Mouse (Mus musculus) kidney, postnatal 0 days (tissue): ENCODE measurements around the gene Acan. TPM values are rescaled to one million over a fixed set of nuclear protein-coding genes. Genes with fewer than 3 reads are reported as not detected.

Experiments
- ATAC-seq: fragments of 200-750 bp; cut with Nextera tagmentation; replicated peaks from 2 replicates; pipeline ENCODE4 v1.8.0; 2017; ENCODE audit warnings: low read depth, moderate number of reproducible peaks, moderate TSS enrichment, moderate library complexity; ENCODE audit not compliant: low FRiP score
- DNase-seq: peaks from one replicate; pipeline ENCODE4 v3.0.0-alpha.2; 2016; ENCODE audit warnings: low spot score
- H3K27ac ChIP-seq: fragments of 300-500 bp; sonication (generic); 2 replicates; pipeline ENCODE4 v1.5.1; 2014; ENCODE audit warnings: mild to moderate bottlenecking
- H3K27me3 ChIP-seq: fragments of 300-500 bp; sonication (generic); 2 replicates; pipeline ENCODE4 v1.6.1; 2014; ENCODE audit warnings: low read length, mixed read lengths; ENCODE audit not compliant: insufficient read depth
- H3K36me3 ChIP-seq: fragments of 300-500 bp; sonication (generic); 2 replicates; pipeline ENCODE4 v1.6.1; 2014; ENCODE audit warnings: low read length, mixed read lengths; ENCODE audit not compliant: insufficient read depth
- H3K4me1 ChIP-seq: fragments of 300-500 bp; sonication (generic); replicated peaks from 2 replicates; pipeline ENCODE4 v1.6.1; 2014; ENCODE audit warnings: antibody characterized with exemption, low read length, mixed read lengths; ENCODE audit not compliant: insufficient read depth
- H3K4me2 ChIP-seq: fragments of 300-500 bp; sonication (generic); 2 replicates; pipeline ENCODE4 v1.6.1; 2014; ENCODE audit warnings: mild to moderate bottlenecking, low read length, moderate library complexity, mixed read lengths
- H3K4me3 ChIP-seq: fragments of 300-500 bp; sonication (generic); replicated peaks from 2 replicates; pipeline ENCODE4 v1.5.1; 2014; ENCODE audit warnings: low read depth, low read length
- H3K9ac ChIP-seq: fragments of 300-500 bp; sonication (generic); 2 replicates; pipeline ENCODE4 v1.6.1; 2014; ENCODE audit warnings: low read depth, low read length
- H3K9me3 ChIP-seq: fragments of 300-500 bp; sonication (generic); replicated peaks from 2 replicates; pipeline ENCODE4 v1.6.1; 2016; ENCODE audit warnings: low read length, inconsistent platforms, mixed read lengths
- CTCF ChIP-seq: IDR thresholded peaks from 2 replicates; pipeline ENCODE4 v1.5.1; 2016; ENCODE audit warnings: antibody characterized with exemption, low read depth, mild to moderate bottlenecking, moderate library complexity
- WGBS: fragments of 180-500 bp; shearing (Covaris S2); extraction: QIAGEN DNeasy Blood & Tissue Kit; methylation state at CpG from one replicate; pipeline ENCODE4 v1.1.7; 2014; 5-methylcytosine and 5-hydroxymethylcytosine counted together
- polyA plus RNA-seq: library from polyadenylated mRNA; unstranded; fragments of >200 nt; fragmentation: Nextera tagmentation; extraction: Ambion mirVana; gene quantifications from 2 replicates; pipeline ENCODE4 v1.2.1, GENCODE M21; 2015

Gene Acan
- polyA plus RNA-seq, 1 experiment from 2014 or later, result 0.22 TPM

- peak overlapping the region; percentile 52 for H3K4me2 ChIP-seq
- H3K27ac ChIP-seq, result no peak overlapping the region
- no peaks in the 10 kb centered on the region for H3K9me3 ChIP-seq
- no peak for ATAC-seq
- H3K36me3 ChIP-seq, result peaks cover 7% of the 10 kb centered on the region
- no peaks in the 10 kb centered on the region for H3K27me3 ChIP-seq
- DNase-seq, result no peak
- no peak overlapping the region for H3K9ac ChIP-seq
- no peak for TF ChIP-seq CTCF
- peak overlapping the region; percentile 18; the same call in 1 of the 2 replicates for H3K4me3 ChIP-seq
- 5% methylated on average over 13 of the region's 13 CpGs for WGBS
- H3K4me1 ChIP-seq, result peaks cover 11% of the 10 kb centered on the region; the same call in 1 of the 2 replicates
Observed at GRCm38 (mm10) chr7:79130385-79130784, 77.1 kb downstream of the Acan start.

DNA sequence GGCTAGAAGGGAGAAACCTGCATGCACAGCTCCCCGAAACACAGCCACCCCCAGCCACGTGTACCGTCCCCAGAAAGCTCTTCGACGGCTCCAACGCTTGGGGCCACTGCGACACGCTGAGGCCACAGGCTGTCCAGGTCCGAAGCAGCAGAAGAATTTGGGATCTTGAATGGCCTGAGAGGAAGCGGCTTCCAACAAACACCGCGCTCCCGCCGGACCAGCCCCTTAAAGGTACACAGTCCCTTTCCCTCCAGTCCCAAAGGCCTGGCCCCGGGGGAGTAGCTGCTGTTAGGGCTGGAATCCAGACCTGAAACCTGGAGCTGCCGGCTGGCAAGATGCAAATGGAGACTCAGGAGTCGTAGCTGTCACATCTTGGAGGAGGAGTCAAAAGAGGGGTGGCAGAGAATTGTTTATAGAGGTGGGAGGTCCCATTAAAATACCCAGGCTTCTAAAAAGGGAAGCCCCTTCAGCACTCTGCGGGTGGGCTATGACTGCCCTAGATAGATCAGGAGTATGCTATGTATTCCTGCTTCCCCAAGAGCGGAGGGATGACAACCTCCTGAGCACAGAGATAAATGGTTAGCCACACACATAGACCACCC is 77.7 kb downstream of the Acan start, which contains the start of gene Hapln3:
TSS of gene Hapln3 (minus strand) at position 176 of the 602 bp plus-strand sequence.
- WGBS, result 4% methylated on average over 19 of the region's 19 CpGs
- DNase-seq (peak; percentile 80), ATAC-seq (peak; percentile 15)
- no peaks in the 10 kb centered on the region for H3K27me3 ChIP-seq
- peak within 1 kb of the TSS; percentile 52 for H3K4me2 ChIP-seq
- H3K36me3 ChIP-seq, result peaks cover 12% of the 10 kb centered on the region
- H3K4me3 ChIP-seq, result peak within 1 kb of the TSS; percentile 18; the same call in 1 of the 2 replicates
- peaks cover 11% of the 10 kb centered on the region; the same call in 1 of the 2 replicates for H3K4me1 ChIP-seq
- H3K27ac ChIP-seq, result no peak within 1 kb of the TSS
- no peak for TF ChIP-seq CTCF
- H3K9me3 ChIP-seq, result no peaks in the 10 kb centered on the region
- H3K9ac ChIP-seq, result no peak within 1 kb of the TSS

DNA sequence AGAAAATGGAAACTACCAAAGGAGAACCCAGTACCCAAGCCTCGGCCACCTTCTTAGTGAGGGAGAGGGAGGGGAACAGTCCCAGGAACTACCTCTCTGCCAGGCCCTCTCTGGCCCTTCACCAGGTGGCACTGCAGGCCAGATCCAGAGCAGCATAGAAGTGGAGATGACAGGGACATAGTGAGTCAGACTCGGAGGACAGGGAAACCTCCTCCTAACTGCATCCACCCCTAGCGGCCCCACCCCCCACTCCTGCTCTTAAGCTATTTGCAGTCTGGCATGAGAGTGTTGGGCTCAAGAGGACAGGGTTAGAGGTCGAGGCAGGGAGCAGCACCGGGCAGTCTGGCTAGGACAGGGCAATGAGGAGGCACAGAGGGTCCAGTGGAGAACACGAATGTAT is 80.1 kb downstream of the Acan start:
- DNase-seq (peak; percentile 29), ATAC-seq (no peak)
- no peaks in the 10 kb centered on the region for H3K9me3 ChIP-seq
- peak; percentile 38 for TF ChIP-seq CTCF
- H3K4me2 ChIP-seq, result no peak overlapping the region
- H3K36me3 ChIP-seq, result peaks cover 18% of the 10 kb centered on the region
- H3K4me3 ChIP-seq, result no peak overlapping the region
- H3K27me3 ChIP-seq, result no peaks in the 10 kb centered on the region
- peaks cover 11% of the 10 kb centered on the region; the same call in 1 of the 2 replicates for H3K4me1 ChIP-seq
- no peak overlapping the region for H3K27ac ChIP-seq
- no peak overlapping the region for H3K9ac ChIP-seq
- WGBS, result 32% methylated on average over 6 of the region's 6 CpGs

DNA sequence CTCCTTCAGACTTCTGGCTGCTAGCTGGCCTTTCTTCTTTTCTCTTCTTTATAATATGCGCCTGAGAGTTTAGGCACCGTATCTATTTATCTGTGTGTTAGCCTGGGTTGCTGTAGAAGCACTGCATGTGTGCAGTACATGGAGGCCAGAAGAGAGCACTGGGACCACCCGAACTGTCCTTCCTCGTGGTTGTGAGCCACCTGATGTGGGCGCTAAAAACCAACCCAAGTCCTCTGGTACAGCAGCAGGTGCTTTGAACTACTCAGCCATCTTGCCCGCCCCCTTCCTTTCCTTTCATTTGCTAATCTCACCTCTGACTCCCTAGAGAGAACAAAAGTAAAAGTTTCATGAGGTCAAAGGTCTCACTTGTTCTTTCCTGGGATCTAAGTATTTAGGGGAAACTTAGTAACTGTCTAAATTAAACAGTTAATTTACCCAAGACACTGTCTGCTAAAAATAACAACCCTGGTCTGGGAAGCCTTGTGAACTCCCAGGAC is 86.1 kb downstream of the Acan start:
- Histone ChIP-seq H3K9me3 (no peaks in the 10 kb centered on the region), H3K4me3 (no peak overlapping the region), H3K9ac (no peak overlapping the region), H3K27ac (no peak overlapping the region), H3K36me3 (peaks cover 41% of the 10 kb centered on the region), H3K27me3 (no peaks in the 10 kb centered on the region), H3K4me1 (no peaks in the 10 kb centered on the region), H3K4me2 (no peak overlapping the region)
- ATAC-seq, result no peak
- no peak for TF ChIP-seq CTCF
- 69% methylated on average over 6 of the region's 6 CpGs for WGBS
- no peak for DNase-seq

- Histone ChIP-seq H3K4me1 (no peaks in the 10 kb centered on the region), H3K4me2 (no peak overlapping the region), H3K36me3 (peaks cover 46% of the 10 kb centered on the region), H3K27me3 (no peaks in the 10 kb centered on the region), H3K4me3 (no peak overlapping the region), H3K9me3 (no peaks in the 10 kb centered on the region), H3K27ac (no peak overlapping the region), H3K9ac (no peak overlapping the region)
- whole genome bisulfite sequencing, result 67% methylated on average over 4 of the region's 4 CpGs
- TF ChIP-seq CTCF, result no peak
- DNase-seq (no peak), ATAC-seq (no peak)
Observed at GRCm38 (mm10) chr7:79139891-79140591, 86.8 kb downstream of the Acan start.

DNA sequence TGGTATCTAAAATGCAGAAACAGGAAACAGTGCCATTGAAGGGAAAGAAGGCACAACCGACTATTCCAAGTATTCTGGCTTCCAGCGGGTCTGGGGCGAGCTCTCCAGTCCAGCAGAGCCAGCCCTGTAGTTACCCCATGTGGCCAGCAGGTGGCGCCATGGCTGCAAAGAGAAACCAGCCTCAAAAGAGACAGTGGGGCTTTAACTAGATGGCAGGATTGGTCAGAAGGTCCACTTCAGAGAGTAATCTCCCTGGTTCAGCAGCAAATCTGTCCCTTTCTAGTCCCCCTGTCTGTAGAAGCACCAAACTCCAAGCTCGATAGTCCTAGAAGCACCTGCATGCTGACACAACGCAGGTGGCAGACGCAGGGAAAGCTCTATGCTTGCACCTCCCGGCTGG is 87.6 kb downstream of the Acan start:
- peak; percentile 99 for TF ChIP-seq CTCF
- WGBS, result 42% methylated on average over 8 of the region's 8 CpGs
- peaks cover 40% of the 10 kb centered on the region for H3K36me3 ChIP-seq
- H3K4me3 ChIP-seq, result no peak overlapping the region
- DNase-seq (peak; percentile 85), ATAC-seq (peak; percentile 48; the same call in 1 of the 2 replicates)
- H3K27me3 ChIP-seq, result no peaks in the 10 kb centered on the region
- no peak overlapping the region for H3K27ac ChIP-seq
- H3K4me1 ChIP-seq, result no peaks in the 10 kb centered on the region
- H3K9ac ChIP-seq, result no peak overlapping the region
- H3K9me3 ChIP-seq, result no peaks in the 10 kb centered on the region
- H3K4me2 ChIP-seq, result no peak overlapping the region
